Mouse (Mus musculus) cerebellum, adult 18-20 months (tissue): ENCODE data around the gene Acsl3.
A peak's percentile ranks its signal among the peaks of the same experiment; 100 is the strongest.

ENCODE experiments used
- DNase-seq, 2 experiments: peaks; one replicate each; pipeline ENCODE4 v3.0.0; 2021

The Acsl3 gene

GRCm38 (mm10) chr1:78688149-78688548 lies 30.5 kb downstream of the Acsl3 start:
- no peak for DNase-seq

DNA sequence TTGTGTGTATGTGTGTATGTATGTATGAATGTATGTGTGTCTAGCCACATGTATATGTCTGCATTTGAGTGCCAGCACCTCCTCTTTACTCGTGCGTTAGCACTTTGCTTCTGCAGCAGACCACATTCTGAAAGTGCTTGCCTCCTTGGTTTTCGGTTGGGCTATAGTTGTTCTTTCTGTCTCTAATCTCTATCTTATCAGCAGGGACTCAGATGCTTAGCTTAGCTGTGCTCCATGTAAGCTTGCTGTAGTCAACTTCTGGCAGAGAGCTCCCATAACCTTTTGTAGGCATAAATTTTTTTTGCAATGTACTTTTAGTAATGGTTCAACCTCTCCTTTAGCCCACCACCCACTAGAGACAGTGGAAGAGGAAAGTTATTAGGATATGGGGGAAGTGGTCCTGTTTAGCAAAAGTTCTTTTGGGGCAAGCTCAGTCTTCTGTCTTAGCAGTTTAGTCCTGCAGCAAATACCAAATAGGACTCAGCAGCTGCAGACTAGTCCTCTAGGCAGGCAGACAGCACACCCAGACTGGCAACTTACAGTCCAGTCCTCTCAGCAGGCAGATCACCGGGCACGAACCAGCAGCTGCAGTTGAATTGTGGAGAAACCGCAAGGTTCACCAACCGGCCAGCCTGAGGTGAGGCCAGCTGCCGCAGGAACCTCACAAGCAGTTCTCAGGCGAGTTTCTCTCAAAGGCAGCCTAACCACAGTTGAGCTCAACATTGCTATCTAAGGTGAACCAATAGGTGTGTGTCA lies 37.1 kb downstream of the Acsl3 start:
- no peak for DNase-seq

GRCm38 (mm10) chr1:78696305-78696704 lies 38.7 kb downstream of the Acsl3 start:
- DNase-seq, result no peak

DNA sequence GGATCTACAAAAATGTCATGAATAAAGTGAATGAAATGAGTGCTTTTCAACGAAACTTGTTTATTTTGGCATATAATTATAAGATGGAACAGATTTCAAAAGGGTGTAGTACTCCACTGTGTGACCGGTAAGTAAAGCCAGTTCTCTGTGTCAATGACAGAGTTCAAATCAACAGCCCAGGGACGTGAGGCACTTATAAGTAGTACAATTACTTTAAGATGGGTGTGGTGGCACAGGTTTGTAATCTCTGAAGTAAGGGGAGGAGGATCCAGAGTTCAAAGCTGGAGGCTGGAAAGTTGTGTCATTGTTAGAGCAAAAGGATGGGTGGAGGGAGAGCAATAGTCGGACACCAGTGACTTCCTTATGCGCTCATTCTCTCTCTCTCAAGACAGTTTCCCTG lies 39.3 kb downstream of the Acsl3 start:
- DNase-seq, result no peak

- no peak for DNase-seq
Observed at GRCm38 (mm10) chr1:78698138-78698537, 40.5 kb downstream of the Acsl3 start.

DNA sequence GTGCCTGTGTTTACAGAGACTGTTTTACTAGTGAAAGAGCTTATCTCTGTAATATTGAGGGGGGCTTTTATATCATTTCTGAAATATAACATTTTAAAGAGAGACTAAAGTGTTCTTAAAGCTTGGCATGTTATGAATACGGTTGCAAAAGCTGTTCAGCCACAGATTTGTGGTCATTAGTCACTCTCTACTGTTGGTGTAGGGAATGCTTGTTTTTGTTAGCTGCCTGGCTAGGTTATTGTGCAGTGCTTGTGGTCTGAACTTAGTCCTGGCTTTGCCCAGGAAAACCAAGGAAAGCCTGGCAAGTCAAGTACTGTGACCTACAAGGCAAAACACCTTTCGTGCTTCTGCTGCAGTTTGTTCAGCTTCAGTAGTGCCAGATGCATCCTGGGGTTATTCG lies 44.1 kb downstream of the Acsl3 start:
- DNase-seq, result no peak

- no peak for DNase-seq
Observed at GRCm38 (mm10) chr1:78702282-78702963, 44.8 kb downstream of the Acsl3 start.

DNA sequence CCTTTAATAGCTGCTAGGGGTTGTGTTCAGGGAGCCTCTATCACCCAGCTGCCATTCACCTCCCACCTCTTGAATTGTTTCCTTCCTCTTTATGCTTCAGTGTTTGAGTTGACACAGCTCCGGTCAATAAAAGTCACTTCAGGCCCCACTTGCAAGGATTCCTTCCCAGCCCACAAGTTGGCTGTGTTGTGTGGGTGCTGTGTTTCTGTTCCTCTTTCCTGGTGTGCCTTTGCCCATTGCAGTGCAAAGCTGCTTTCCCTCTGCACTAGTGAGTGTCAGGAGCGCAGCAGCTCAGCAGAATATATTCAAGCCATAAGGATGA lies 45.3 kb downstream of the Acsl3 start:
- DNase-seq, result no peak

- DNase-seq, result no peak
Observed at GRCm38 (mm10) chr1:78706338-78706737, 48.7 kb downstream of the Acsl3 start.

- DNase-seq, result peak; percentile 13 to 17
Observed at GRCm38 (mm10) chr1:78707280-78707679, 49.7 kb downstream of the Acsl3 start.

GRCm38 (mm10) chr1:78710026-78710425 lies 52.4 kb downstream of the Acsl3 start:
- no peak for DNase-seq

DNA sequence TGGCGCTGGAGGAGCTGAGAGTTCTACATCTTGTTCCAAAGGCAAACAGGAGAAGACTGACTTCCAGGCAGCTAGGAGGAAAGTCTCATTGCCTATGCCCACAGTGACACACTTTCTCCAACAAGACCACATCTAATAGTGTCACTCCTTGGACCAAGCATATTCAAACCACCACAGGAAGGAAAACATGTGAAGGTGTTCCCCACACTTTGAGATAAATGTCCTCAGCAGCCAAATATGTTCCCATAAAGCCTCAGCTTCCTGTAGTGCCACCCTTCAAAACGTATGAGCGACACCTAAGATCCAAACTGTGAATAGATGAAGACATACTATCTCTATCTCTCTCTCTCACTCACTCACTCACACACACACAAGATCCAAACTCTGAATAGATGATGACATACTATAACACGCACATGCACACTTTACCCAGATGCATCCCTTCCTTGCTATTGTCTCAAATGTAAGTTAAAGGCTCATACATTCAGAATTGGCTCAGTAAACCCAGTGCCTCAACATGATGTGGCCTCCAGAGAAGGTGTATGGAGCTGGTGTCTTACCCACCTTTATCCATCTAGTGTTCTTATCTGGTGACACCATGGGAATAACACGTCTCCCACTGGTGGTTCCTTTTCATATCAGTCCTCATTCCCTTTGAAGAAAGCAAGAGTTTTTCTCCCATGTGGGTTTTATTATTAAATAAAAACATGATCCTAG lies 53.1 kb downstream of the Acsl3 start:
- DNase-seq, result no peak

DNA sequence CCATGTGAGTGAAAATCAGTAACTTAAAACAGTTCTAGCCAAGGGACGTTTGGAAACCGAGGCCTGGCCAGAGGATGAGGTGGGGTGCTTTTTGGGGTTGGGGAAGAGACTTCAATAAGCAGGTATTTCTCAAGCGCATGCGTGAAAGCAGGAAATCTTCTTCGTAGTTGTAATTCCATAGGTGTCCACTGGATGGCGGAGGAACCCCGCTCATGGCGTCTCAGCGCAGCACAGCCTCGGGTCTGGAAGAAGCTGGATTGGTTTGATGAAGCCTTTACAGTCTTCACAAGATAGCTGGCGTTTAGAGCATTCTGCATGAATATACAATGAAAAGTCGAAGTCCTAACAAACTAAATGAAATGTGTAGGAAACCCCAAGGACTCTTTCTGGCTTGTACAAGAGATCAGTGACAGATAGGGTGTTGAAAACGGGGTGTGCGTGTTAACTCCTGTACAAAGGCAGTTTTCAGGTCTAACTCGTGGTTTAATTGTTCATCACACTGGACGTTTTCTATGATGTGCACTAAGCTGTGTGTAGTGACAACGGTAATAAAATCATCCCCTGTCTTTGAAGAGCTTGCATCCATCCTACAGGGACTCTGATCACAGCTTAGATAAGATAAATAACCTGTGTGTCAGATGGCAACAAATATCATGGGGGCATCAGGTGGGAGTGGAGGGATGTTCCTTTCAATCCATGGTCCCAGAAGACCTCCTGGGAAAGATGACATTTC lies 67.0 kb downstream of the Acsl3 start:
- DNase-seq, result peak; percentile 83 to 89

GRCm38 (mm10) chr1:78725191-78725490 lies 67.5 kb downstream of the Acsl3 start:
- no peak for DNase-seq

DNA sequence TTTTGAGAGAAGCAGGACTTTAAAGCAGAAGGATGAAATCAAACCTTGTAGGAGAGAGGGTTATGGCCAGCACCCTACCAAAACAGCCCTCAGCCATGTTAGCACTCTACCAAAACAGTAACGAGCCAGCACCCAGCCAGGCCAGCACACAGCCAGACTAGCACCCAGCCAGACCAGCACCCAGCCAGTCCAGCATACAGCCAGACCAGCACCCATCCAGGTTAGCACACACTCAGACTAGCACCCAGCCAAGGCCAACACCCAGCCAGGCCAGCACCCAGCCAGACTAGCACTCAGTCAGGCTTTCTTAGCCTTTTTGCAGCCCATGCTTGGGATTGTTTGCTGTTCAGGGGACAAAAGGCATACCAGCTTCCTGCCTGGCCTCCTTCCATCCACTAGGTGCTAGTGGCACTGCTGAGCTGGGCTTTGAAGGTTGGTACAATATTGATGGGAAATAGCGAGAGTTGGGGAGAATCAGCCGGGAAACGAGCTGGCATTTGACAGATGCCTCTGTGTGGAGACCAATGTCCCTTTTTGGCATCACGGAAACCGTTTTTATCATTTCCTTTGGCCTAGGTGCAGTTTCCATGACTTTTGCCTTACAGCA lies 68.1 kb downstream of the Acsl3 start:
- peak; percentile 28 to 35 for DNase-seq

DNA sequence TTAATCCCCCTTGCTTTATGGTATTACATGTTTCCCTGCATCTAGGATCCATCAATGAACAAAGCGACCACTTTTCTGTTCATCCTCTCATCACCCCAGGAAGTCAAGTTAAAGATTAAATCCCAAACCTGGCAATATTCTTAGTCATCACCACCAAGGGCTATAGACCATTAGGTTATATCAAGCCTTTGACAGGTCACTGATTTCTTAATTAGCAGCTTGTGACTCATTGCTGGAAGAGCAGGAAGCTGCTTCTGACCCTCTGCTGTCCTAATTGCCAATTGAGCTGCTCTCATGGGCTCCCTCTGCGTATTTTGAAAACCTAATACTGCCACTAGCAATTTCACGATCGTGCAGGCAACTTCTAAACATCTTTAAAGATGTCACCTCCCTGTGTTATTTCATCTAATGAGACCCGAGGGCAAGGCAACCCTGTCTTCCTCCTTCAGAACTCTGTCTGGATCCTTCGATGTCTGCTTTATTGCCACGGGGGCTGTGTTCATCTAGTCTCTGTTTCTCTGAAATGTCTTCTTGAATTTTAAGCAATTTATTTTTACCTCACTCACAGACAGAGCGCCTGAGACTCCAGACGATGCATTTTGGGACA lies 72.6 kb downstream of the Acsl3 start:
- no peak for DNase-seq

- no peak for DNase-seq
Observed at GRCm38 (mm10) chr1:78732290-78732689, 74.7 kb downstream of the Acsl3 start.

- no peak for DNase-seq
Observed at GRCm38 (mm10) chr1:78734261-78735000, 76.8 kb downstream of the Acsl3 start.

DNA sequence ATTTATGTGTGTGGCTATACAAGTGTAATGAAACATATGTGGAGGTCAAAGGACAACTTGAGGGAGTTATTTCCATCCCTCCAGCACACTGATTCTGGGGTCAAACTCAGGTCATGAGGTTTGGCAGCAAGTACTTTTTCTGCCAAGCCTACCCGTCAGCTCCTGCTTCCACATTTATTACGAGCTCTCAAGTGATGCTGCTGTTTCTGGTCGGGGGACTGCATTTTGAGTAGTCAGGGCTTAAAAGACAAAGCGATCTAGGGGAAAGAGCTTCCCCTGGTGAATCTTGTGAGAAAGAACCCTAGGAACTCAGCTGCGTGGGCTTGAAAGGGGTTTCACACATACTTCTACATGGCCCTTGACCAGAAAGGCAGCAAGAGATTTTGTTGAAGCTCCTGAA lies 80.0 kb downstream of the Acsl3 start:
- DNase-seq, result no peak

DNA sequence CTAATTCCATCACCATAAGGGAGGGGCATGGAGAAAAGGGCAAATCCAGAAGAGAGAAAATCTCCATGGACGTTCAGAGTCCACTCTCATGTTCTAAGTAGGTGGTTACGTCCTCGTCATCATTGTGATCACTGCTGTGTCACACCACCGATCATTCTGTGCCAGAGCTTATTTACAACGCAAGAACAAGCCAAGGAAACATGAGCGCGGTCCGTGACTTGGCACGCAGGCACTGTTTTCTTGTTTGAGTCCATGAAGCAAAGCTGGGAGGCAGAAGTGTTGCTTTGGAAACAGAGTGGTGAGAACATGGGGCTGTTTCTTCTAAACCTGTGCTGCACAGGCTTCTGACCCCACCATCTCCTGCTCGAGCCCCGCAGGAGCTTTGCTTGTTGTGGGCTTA lies 83.1 kb downstream of the Acsl3 start:
- no peak for DNase-seq

DNA sequence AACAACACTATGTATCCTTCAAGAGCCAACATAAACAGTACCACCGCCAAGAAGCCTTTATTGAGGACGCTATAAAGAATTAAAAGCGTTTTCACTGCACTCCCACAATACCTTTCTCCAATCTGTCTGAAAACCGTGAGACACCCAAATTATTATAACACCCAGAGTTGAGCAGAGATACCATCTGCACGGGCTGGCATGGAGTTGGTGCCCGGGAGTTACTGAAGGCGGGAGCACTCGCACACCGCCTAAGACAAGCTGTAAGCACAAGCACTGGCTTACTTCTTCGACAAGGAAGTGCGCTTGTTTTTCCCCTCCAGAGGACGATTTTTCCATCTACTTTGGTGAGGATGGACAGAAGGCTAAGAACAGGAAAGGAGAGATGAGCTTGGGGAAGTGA lies 84.6 kb downstream of the Acsl3 start:
- DNase-seq, result peak; percentile 30 to 33

GRCm38 (mm10) chr1:78743318-78743717 lies 85.7 kb downstream of the Acsl3 start:
- DNase-seq, result no peak
